Mouse (Mus musculus) liver, adult 2 months (tissue): Measurements from ENCODE around the gene Slco1a5. TPM values are rescaled to one million over a fixed set of nuclear protein-coding genes. Genes with fewer than 3 reads are reported as not detected.
"Not testable (repeated sequence)": the region's sequence is repeated elsewhere in the genome, so short reads cannot be mapped to it uniquely, and the experiment has no call there.

Source experiments
- DNase-seq: peaks from one replicate; pipeline ENCODE4 v3.0.0-alpha.2; 2011; ENCODE audit warnings: low read depth, low spot score; ENCODE audit errors: extremely low read depth
- H3K27ac ChIP-seq: fragments of 200-500 bp; replicated peaks from 2 replicates; pipeline ENCODE4 v1.5.1; 2012; ENCODE audit warnings: low read depth, mild to moderate bottlenecking, control low read depth, inconsistent platforms, low read length; ENCODE audit not compliant: insufficient read depth
- H3K27me3 ChIP-seq: fragments of 200-500 bp; 2 replicates; pipeline ENCODE4 v1.6.1; 2012; ENCODE audit warnings: mild to moderate bottlenecking, moderate library complexity, low read length, inconsistent platforms; ENCODE audit not compliant: control insufficient read depth, insufficient read depth
- H3K36me3 ChIP-seq: fragments of 200-500 bp; 2 replicates; pipeline ENCODE4 v1.6.1; 2012; ENCODE audit warnings: low read length, inconsistent platforms; ENCODE audit not compliant: control insufficient read depth, insufficient read depth
- H3K4me1 ChIP-seq: fragments of 200-500 bp; 2 replicates; pipeline ENCODE4 v1.6.1; 2011; ENCODE audit warnings: low read length; ENCODE audit not compliant: control insufficient read depth, insufficient read depth
- H3K4me3 ChIP-seq: fragments of 200-500 bp; 2 replicates; pipeline ENCODE4 v1.5.1; 2011; ENCODE audit warnings: low read depth, mild to moderate bottlenecking, control low read depth, low read length, moderate library complexity; ENCODE audit not compliant: insufficient read depth
- H3K79me2 ChIP-seq: fragments of 200-500 bp; 2 replicates; pipeline ENCODE4 v1.6.1; 2012; ENCODE audit warnings: inconsistent platforms, mild to moderate bottlenecking, low read length, moderate library complexity; ENCODE audit not compliant: control insufficient read depth, insufficient read depth
- H3K9ac ChIP-seq: fragments of 200-500 bp; 2 replicates; pipeline ENCODE4 v1.6.1; 2012; ENCODE audit warnings: low read depth, mild to moderate bottlenecking, control low read depth, inconsistent platforms, low read length
- CTCF ChIP-seq: fragments of 200-500 bp; IDR thresholded peaks from 2 replicates; pipeline ENCODE4 v1.5.1; 2011; ENCODE audit warnings: low read depth, low read length, control low read depth
- POLR2A ChIP-seq: fragments of 200-500 bp; IDR thresholded peaks from 2 replicates; pipeline ENCODE4 v1.6.1; 2011; ENCODE audit warnings: low read length, control low read depth; ENCODE audit not compliant: insufficient read depth; ENCODE audit errors: extremely low read depth
- WGBS: fragments of 180-500 bp; shearing (Covaris S2); methylation state at CpG from one replicate; pipeline ENCODE4 v1.1.7; 2018; 5-methylcytosine and 5-hydroxymethylcytosine counted together
- polyA plus RNA-seq: library from polyadenylated mRNA; depleted of rRNA; stranded (reverse); fragments of >200 nt; gene quantifications from 2 replicates; pipeline ENCODE4 v1.2.3, GENCODE M21; 2012
- total RNA-seq: library from RNA; depleted of rRNA; stranded (reverse); fragments of >200 nt; gene quantifications from 2 replicates; pipeline ENCODE4 v1.2.3, GENCODE M21; 2014

The Slco1a5 gene
- total and polyA plus RNA-seq, 2 experiments = not detected

DNA sequence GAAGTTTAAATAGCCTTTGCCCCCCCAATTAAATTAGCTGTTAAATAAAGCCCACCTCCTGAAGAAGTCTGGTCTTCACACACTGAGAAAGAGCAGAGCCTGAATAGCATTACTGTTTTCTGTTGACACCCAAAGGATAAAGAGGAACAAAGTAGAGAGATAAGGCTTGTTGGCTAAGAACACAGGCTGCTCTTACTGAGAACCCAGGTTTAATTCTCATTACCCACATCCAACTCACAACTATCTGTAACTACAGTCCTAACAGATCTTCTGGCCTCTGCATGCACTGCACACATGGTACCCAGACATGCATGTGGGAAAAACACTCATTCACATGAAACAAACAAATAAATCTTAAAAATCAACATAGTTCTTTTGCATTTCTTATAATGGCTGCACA lies 5.7 kb downstream of the Slco1a5 start:
- DNase-seq = no peak
- TF ChIP-seq CTCF (no peak), POLR2A (no peak)
- Histone ChIP-seq H3K79me2 (no peaks in the 10 kb centered on the region), H3K9ac (no peak overlapping the region), H3K27ac (no peak overlapping the region), H3K4me1 (no peaks in the 10 kb centered on the region), H3K36me3 (no peaks in the 10 kb centered on the region), H3K4me3 (no peak overlapping the region), H3K27me3 (no peaks in the 10 kb centered on the region)

DNA sequence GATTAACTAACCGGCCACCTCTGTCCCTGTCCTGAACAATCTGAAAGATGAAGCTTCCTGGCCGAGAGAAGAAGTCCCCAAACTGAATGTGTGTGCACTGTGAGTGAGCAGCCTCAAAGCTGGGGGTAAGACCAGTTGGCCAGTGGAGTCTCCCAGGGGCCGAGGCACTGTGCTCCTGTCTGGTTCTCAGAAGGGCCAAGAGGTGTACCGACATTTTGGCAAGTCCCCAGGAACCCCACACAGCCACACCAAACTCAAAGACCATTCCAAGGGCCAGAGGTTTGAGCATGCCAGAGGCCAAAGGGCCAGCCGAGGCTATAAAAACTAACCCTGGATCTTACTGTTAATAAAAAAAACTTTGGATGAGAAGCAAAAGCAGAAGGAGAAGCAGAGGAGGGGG lies 8.5 kb downstream of the Slco1a5 start:
- no peak for DNase-seq
- Histone ChIP-seq H3K4me3 (no peak overlapping the region), H3K27me3 (no peaks in the 10 kb centered on the region), H3K36me3 (no peaks in the 10 kb centered on the region), H3K4me1 (no peaks in the 10 kb centered on the region), H3K79me2 (no peaks in the 10 kb centered on the region), H3K27ac (no peak overlapping the region), H3K9ac (no peak overlapping the region)
- 88% methylated on average over 5 of the region's 5 CpGs for WGBS
- TF ChIP-seq POLR2A (no peak), CTCF (no peak)

DNA sequence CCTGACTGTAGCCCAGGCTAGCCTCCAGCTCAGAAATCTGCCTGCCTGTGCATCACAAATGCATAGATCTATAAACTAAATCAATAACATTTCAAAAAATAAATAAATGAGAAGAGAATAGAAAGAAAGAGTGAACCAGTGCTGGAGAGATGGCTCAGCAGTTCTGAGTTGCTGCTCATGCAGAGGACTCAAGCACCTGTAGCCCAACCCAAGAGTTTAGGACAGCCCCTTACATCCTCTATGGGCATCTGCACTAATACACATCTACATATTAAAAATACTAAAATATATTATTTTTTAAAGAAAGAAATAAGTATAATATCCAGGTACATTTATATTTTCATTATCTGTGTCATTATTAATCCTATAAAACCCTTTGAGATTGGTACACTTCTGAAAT lies 17.7 kb downstream of the Slco1a5 start:
- Histone ChIP-seq H3K4me3 (no peak overlapping the region), H3K4me1 (no peaks in the 10 kb centered on the region), H3K27ac (no peak overlapping the region), H3K9ac (no peak overlapping the region), H3K27me3 (no peaks in the 10 kb centered on the region), H3K36me3 (no peaks in the 10 kb centered on the region), H3K79me2 (no peaks in the 10 kb centered on the region)
- no peak for DNase-seq
- no peak for TF ChIP-seq CTCF
- TF ChIP-seq POLR2A = no peak

DNA sequence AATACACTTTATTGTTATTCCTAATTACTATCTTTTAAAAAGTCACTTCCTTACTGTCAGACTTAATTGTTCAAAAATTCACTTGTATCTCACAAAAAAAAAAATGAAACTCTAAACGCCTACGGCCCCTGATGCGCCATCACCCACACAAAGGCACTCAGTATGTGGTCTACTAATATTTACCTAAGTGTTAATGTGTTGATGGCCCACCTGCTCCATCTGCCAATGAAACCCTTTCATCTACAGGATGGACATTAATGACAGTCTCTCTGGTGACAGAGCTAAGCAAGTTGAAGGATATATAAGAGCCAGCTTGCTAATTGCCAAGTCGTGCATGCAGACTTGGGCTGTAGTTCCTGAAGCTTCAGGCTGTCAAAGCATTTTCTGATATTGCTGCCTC lies 24.7 kb downstream of the Slco1a5 start, which contains the start of gene Iapp:
TSS of gene Iapp (plus strand) at position 326 of the 400 bp plus-strand sequence.
- Histone ChIP-seq H3K9ac (no peak within 1 kb of the TSS), H3K36me3 (no peaks in the 10 kb centered on the region), H3K79me2 (no peaks in the 10 kb centered on the region), H3K4me3 (no peak within 1 kb of the TSS), H3K4me1 (no peaks in the 10 kb centered on the region), H3K27me3 (no peaks in the 10 kb centered on the region), H3K27ac (no peak within 1 kb of the TSS)
- WGBS = 48% methylated on average over 4 of the region's 4 CpGs
- TF ChIP-seq CTCF = no peak
- TF ChIP-seq POLR2A = no peak
- no peak for DNase-seq

DNA sequence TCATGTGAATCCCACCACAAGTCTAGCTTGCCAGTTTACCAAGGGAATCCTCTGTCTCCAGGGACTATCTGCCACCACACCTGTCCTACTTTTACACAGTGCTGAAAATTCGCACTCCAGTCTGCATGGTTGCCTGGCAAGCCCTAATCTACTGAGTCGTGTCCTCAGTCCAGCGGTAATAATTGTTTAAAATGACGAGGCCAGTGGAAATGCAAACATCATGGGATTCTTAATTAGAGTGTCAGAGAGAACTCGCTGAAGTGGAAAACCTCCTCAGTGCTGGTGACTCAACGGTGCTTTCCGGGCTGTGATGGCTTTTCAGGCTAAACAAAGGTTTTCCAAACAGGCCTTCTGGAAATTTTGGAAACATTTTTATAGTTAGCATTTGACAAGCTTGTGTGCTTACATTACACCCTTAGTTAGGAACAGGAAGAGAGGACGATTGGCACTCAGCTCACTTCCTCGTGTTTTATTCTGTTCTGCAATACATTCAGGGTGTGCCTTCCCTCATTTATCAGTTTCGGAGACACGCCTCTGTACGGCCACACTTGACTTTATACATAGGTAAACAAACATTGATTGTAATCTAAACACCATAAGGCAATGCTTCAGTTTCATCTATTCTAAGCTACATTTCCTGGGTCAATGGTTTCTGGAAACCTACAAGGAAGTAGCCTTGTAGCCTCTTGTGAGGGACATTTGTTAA lies 33.2 kb downstream of the Slco1a5 start:
- Histone ChIP-seq H3K79me2 (no peaks in the 10 kb centered on the region), H3K4me1 (no peaks in the 10 kb centered on the region), H3K27ac (no peak overlapping the region), H3K27me3 (no peaks in the 10 kb centered on the region), H3K36me3 (no peaks in the 10 kb centered on the region), H3K9ac (no peak overlapping the region), H3K4me3 (no peak overlapping the region)
- 82% methylated on average over 12 of the region's 12 CpGs for WGBS
- no peak for DNase-seq
- TF ChIP-seq CTCF (no peak), POLR2A (no peak)

DNA sequence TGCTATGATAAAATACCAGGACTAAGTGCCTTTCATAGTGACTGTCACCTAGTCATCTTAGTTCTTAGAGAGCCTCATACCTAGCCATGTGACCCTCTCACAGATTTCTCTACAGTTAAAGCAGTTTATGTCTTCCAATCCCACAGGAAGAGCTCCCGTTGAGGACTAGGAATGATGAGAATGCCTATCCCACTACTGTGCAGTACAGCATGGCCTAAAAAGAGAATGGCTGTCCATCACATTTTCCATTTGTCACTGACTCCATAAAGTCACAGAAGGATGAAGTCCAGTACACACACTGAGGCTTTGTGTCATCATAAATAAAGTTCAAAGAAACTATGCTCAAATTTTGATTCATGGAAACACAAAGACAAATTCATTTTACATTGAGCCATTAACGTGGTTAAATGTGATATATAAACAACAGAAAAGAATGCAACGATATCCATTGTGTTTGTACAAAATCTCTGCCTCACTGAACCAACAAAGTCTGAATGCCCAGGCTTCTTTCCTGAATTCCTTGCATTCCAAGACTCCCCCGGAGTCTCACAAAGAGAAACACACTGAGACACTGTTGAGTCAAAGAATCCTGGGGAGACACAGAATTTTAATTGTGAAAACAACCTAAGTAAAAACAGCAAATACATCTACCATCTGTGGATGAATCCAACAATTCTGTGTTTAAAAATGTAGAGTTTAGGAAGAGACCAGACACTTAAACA lies 46.9 kb downstream of the Slco1a5 start:
- no peaks in the 10 kb centered on the region for H3K4me1 ChIP-seq
- H3K27me3 ChIP-seq = no peaks in the 10 kb centered on the region

DNA sequence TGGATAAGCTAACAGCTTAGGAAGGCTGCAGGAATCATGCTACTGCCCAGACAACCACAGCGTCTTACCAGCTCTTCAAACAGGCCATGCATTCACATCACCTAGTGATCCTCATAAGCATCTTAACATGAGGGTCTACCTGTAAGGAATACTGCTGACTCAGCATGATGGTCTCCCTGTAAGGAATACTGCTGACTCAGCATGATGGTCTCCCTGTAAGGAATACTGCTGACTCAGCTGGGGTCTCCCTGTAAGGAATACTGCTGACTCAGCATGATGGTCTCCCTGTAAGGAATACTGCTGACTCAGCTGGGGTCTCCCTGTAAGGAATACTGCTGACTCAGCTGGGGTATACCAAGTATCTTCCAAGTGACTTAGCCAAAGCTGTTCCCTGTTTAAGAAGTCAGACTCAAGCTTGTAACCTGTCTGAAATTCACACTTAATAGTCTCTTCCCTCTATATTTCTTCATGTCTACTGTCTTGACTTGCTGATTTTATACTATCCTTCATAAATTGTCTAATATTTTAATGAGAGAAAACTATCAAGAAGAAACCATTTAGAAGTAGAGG lies 72.0 kb downstream of the Slco1a5 start:
- H3K79me2 ChIP-seq, DNase-seq, H3K27ac ChIP-seq, H3K9ac ChIP-seq, H3K4me1 ChIP-seq, H3K27me3 ChIP-seq, H3K36me3 ChIP-seq, H3K4me3 ChIP-seq: not testable (repeated sequence)
- WGBS = 83% methylated on average over 1 of the region's 1 CpGs

More for the DNA sequence above, 46.9 kb downstream of the Slco1a5 start:
- no peaks in the 10 kb centered on the region for H3K36me3 ChIP-seq
- 18% methylated on average over 4 of the region's 4 CpGs for WGBS
- no peaks in the 10 kb centered on the region for H3K79me2 ChIP-seq
- H3K27ac ChIP-seq = no peak overlapping the region
- no peak for TF ChIP-seq POLR2A
- TF ChIP-seq CTCF = no peak
- no peak for DNase-seq
- H3K9ac ChIP-seq = no peak overlapping the region
- no peak overlapping the region for H3K4me3 ChIP-seq
